Comparison of ENCODE assay signal across 8 mouse cellular contexts in the genomic region with DNA sequence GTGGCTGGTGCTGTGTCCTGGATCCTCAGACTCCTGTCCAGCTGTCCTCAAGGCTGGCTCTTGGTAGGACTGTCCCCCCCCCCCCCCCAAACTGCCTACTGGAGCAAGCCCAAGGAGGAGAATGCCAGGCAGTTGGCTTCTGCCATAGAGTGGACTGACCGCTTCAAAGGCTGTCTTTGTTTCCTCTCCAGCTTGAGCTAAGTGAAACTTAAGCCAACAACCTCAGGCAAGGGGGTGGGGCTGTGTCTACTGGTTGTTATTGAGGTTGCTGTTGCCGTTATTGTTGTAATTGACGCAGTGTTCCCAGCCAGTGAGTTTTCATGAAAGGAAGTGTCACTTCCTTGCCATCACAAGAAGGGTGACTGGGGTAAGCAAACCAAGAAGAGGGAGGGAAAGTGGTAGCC. TPM values are rescaled to one million over a fixed set of nuclear protein-coding genes. Genes with fewer than 3 reads are reported as not detected.
DNase-seq lines count a peak whose midpoint lies in the region; ATAC-seq lines count a peak whose summit lies in the region.

No protein-coding gene starts in this region.

- DNase-seq in kidney, adult 8-10 months, result no peak
- DNase-seq in T-cell, adult 2 months (ENCODE audit: low spot score), result peak; percentile 95
- DNase-seq in frontal cortex, postnatal 14 days (ENCODE audit: low spot score in 2 of 2), result peak; percentile 30 to 58
- DNase-seq in large intestine, adult 2 months (ENCODE audit: low read depth, low spot score), result peak; percentile 39
- peak; percentile 85 for DNase-seq in lung, postnatal 10 days
- peak; percentile 82 for DNase-seq in splenic B cell, adult 2 months (ENCODE audit: low read depth, low spot score)
- DNase-seq in urinary bladder, postnatal 4 days (ENCODE audit: low spot score in 2 of 2), result no peak

- H3K27me3 ChIP-seq in kidney, embryonic 15.5 days, result 0 out of 2 replicates have a peak, but pooled peaks cover 8% of the 10 kb centered on the region
- no peaks in the 10 kb centered on the region for H3K27me3 ChIP-seq in splenic B cell, adult 2 months (ENCODE audit: control insufficient read depth, insufficient read depth, low read length, poor library complexity, severe bottlenecking)

- 0 out of 2 replicates have a peak overlapping the region, but pooled peaks have one; percentile 73 for H3K4me3 ChIP-seq in kidney, embryonic 15.5 days (replicated peaks)

- ATAC-seq in kidney, embryonic 15.5 days (replicated peaks; ENCODE audit: low FRiP score), result no peak

- H3K9me3 ChIP-seq in kidney, embryonic 15.5 days (replicated peaks), result no peaks in the 10 kb centered on the region

- WGBS in kidney, embryonic 15.5 days, result 20% methylated on average over 3 of the region's 3 CpGs
- WGBS in large intestine, adult 2 months, result 10% methylated on average over 3 of the region's 3 CpGs

- H3K4me2 ChIP-seq in kidney, embryonic 15.5 days, result peak overlapping the region; percentile 97

- H3K27ac ChIP-seq in kidney, embryonic 15.5 days, result no peak overlapping the region

- H3K4me1 ChIP-seq in kidney, embryonic 15.5 days, result peaks cover 25% of the 10 kb centered on the region

- no peaks in the 10 kb centered on the region for H3K36me3 ChIP-seq in kidney, embryonic 15.5 days
- peaks cover 4% of the 10 kb centered on the region; the same call in 1 of the 2 replicates for H3K36me3 ChIP-seq in splenic B cell, adult 2 months (ENCODE audit: control insufficient read depth, insufficient read depth, low read length, poor library complexity, severe bottlenecking)

- H3K9ac ChIP-seq in kidney, embryonic 15.5 days, result 0 out of 2 replicates have a peak overlapping the region, but pooled peaks have one; percentile 3

RNA-seq across cellular contexts. Expression of a gene that starts 2.0 kb away (rescaled TPM):
- polyA plus RNA-seq in kidney, embryonic 15.5 days (2015; fragmentation: Nextera tagmentation; extraction: Ambion mirVana), result 6.7 and 7.3 TPM in 2 replicates
- polyA plus RNA-seq in large intestine, adult 2 months (2012; rRNA removed), result 7.8 and 8.0 TPM in 2 replicates

RNA-seq across cellular contexts. Expression of a gene that starts 35.0 kb away (rescaled TPM):
- 16.6 and 17.7 TPM in 2 replicates for polyA plus RNA-seq in kidney, embryonic 15.5 days (2015; fragmentation: Nextera tagmentation; extraction: Ambion mirVana)
- polyA plus RNA-seq in large intestine, adult 2 months (2012; rRNA removed), result 88.2 and 180 TPM in 2 replicates

RNA-seq across cellular contexts. Expression of a gene that starts 59.5 kb away (rescaled TPM):
- polyA plus RNA-seq in kidney, embryonic 15.5 days (2015; fragmentation: Nextera tagmentation; extraction: Ambion mirVana), result 44.8 and 49.9 TPM in 2 replicates
- polyA plus RNA-seq in large intestine, adult 2 months (2012; rRNA removed), result 24.1 and 48.4 TPM in 2 replicates

Comparison
In these comparisons a context has a peak if more than half of its experiments do, and no peak if none do; other contexts are left out.
1. DNase-seq: peak in T-cell, adult 2 months (single experiment), frontal cortex, postnatal 14 days (2 of 2), large intestine, adult 2 months (single experiment), lung, postnatal 10 days (single experiment) and splenic B cell, adult 2 months (single experiment); none in kidney, adult 8-10 months (0 of 2) and urinary bladder, postnatal 4 days (0 of 2).